Mouse (Mus musculus) adrenal gland, postnatal 4 days (tissue): ENCODE data around the gene Sema3b. TPM values are rescaled to one million over a fixed set of nuclear protein-coding genes. Genes with fewer than 3 reads are reported as not detected.
A peak's percentile ranks its signal among the peaks of the same experiment; 100 is the strongest.

ENCODE experiments used
- DNase-seq, 2 experiments: peaks; one replicate each; pipeline ENCODE4 v3.0.0; 2021 to 2022; ENCODE audit warnings: low spot score in 2 of 2, mixed read lengths in 2 of 2
- total RNA-seq, 2 experiments: library from RNA; stranded (reverse); gene quantifications; 2 replicates each; pipeline ENCODE4 v1.2.3; 2021

Gene Sema3b
- total RNA-seq, 2 experiments from 2014 or later: 16.9 to 19.4 TPM

- no peak for DNase-seq
Observed at GRCm38 (mm10) chr9:107612945-107613569, 4.0 kb upstream of the Sema3b start.

GRCm38 (mm10) chr9:107612191-107612944 lies 3.3 kb upstream of the Sema3b start:
- peak; percentile 95 to 98 for DNase-seq

GRCm38 (mm10) chr9:107611456-107612190 lies 2.6 kb upstream of the Sema3b start:
- DNase-seq: no peak

GRCm38 (mm10) chr9:107609433-107609830 lies 403 bp upstream of the Sema3b start:
- no peak for DNase-seq

- no peak for DNase-seq
Observed at GRCm38 (mm10) chr9:107607653-107608245, 1.3 kb downstream of the Sema3b start.

- DNase-seq: no peak
Observed at GRCm38 (mm10) chr9:107607036-107607435, 2.0 kb downstream of the Sema3b start.

GRCm38 (mm10) chr9:107606591-107606990 lies 2.4 kb downstream of the Sema3b start:
- no peak for DNase-seq

- no peak for DNase-seq
Observed at GRCm38 (mm10) chr9:107605041-107605661, 3.9 kb downstream of the Sema3b start.

GRCm38 (mm10) chr9:107603251-107603650 lies 5.8 kb downstream of the Sema3b start:
- DNase-seq: no peak

GRCm38 (mm10) chr9:107602068-107602648 lies 6.9 kb downstream of the Sema3b start:
- peak; percentile 87 to 91 for DNase-seq

GRCm38 (mm10) chr9:107601275-107601674 lies 7.8 kb downstream of the Sema3b start:
- DNase-seq: no peak

- DNase-seq: no peak
Observed at GRCm38 (mm10) chr9:107600745-107601144, 8.3 kb downstream of the Sema3b start.

- no peak for DNase-seq
Observed at GRCm38 (mm10) chr9:107599842-107600241, 9.2 kb downstream of the Sema3b start.

- DNase-seq: no peak
Observed at GRCm38 (mm10) chr9:107599433-107599832, 9.6 kb downstream of the Sema3b start.

GRCm38 (mm10) chr9:107598385-107598784 lies 10.6 kb downstream of the Sema3b start:
- DNase-seq: no peak

- DNase-seq: no peak
Observed at GRCm38 (mm10) chr9:107596619-107597569, 12.1 kb downstream of the Sema3b start.

GRCm38 (mm10) chr9:107594281-107595062 lies 14.6 kb downstream of the Sema3b start:
- no peak for DNase-seq

- no peak for DNase-seq
Observed at GRCm38 (mm10) chr9:107593101-107593976, 15.7 kb downstream of the Sema3b start.
